Mouse (Mus musculus) bone marrow macrophage, adult 2 months (primary cell): Measurements from ENCODE around the gene Agap1.

ENCODE experiments used
- CTCF ChIP-seq: IDR thresholded peaks from 2 replicates; pipeline ENCODE4 v1.5.1; 2012; ENCODE audit warnings: low read depth, mild to moderate bottlenecking, low read length, moderate library complexity
- POLR2A ChIP-seq: IDR thresholded peaks from 2 replicates; pipeline ENCODE4 v1.6.1; 2012; ENCODE audit warnings: mild to moderate bottlenecking, low read depth, low read length, borderline replicate concordance

- TF ChIP-seq CTCF (no peak), POLR2A (no peak)
Measured at GRCm38 (mm10) chr1:89918111-89918510, 463.5 kb downstream of the Agap1 start.
